Mouse (Mus musculus) CH12.LX (cell line): ENCODE measurements at regions not wholly inside any gene's neighbourhood (a gene's known extent, or its start where the extent isn't known, plus 50 kb on each side); places are given as distances from the start of the nearest gene placed in this dataset.

Experiments
- CTCF ChIP-seq, 2 experiments: IDR thresholded peaks in 1 of 2; conservative IDR thresholded peaks in 1 of 2; 2 replicates each; pipeline ENCODE4 v1.5.1; 2011 to 2012; ENCODE audit warnings: low read depth in 2 of 2, low read length in 2 of 2, improper control_type of control experiment in 1 of 2, inconsistent platforms in 1 of 2, mild to moderate bottlenecking in 1 of 2, moderate library complexity in 1 of 2
- MYC ChIP-seq: IDR thresholded peaks from 2 replicates; pipeline ENCODE4 v1.6.1; 2011; ENCODE audit warnings: low read depth, mild to moderate bottlenecking, improper control_type of control experiment, low read length

DNA sequence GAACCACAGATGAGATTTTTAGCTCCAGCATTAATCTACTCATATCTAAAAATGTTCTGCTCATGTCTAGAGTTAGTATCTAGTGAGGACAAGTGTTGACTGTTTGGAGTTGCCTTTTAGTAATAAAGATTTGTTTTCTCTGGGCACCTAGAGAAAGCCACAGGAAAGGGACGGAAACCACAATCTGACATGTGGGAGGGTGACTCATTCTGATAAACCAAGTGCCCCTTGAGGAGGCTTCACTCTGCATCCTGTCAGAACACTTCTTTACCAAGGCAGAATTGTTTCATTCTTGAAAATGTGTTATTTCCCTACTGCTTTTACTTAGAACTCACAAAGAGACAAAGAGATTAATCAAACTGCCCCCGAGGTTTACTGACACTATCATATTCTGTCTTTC, 537.4 kb upstream of the Gm11114 start:
- TF ChIP-seq MYC (0 out of 2 replicates have a peak, but pooled peaks have one; percentile 18), CTCF (conservative IDR thresholded peaks at IDR 0.05 in 1 of 2, IDR thresholded peaks at IDR 0.05 in 1 of 2; ENCODE audit: low read depth in 2 of 2, low read length in 2 of 2) (no peak)
